Comparison of ENCODE assay signal across 15 mouse cellular contexts in the genomic region with DNA sequence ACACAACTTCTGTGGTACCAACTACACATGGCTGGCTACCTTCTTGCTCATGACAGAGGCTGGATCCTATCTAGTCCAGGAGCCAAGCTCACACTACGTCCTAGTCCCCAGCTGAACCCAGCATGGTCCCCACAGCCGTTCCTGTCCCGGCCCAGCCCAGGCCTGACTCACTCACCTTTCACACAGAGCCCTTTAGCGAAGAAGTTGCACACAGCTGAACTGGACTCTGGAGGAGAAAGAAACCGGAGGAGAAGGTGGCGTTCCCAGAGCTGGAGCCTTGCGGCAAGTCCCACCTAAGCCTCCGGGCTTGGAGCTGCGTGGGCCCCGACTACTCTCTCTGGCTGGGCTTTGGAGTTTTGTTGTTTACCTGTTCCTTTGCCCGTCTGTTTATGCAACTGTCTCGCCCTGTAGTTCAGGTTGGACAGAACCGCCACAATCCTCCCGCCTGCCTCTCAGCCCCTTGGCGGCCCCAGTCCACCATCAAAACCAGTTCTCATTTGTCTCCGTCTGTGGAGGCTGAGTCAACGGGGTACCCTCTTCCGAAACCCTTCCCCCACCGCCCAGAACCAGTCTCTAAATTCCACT. TPM values are rescaled to one million over a fixed set of nuclear protein-coding genes. Genes with fewer than 3 reads are reported as not detected.
DNase-seq lines count a peak whose midpoint lies in the region; ATAC-seq and TF ChIP-seq lines count a peak whose summit lies in the region.
"Had no signal": no experiment of that assay in that cellular context is flagged by ENCODE, and none has a peak within 500 bp of the region (broad histone marks: within the 10 kb centered on the region; RNA-seq: fewer than 3 reads in every experiment).

No protein-coding gene starts in this region.

- no peak for TF ChIP-seq CTCF in kidney, postnatal 0 days (IDR thresholded peaks at IDR 0.05; ENCODE audit: low read depth)

- H3K27ac ChIP-seq in forebrain, embryonic 10.5 days: peak overlapping the region; percentile 86
- H3K27ac ChIP-seq in forebrain, embryonic 12.5 days: no peak overlapping the region
- H3K27ac ChIP-seq in kidney, postnatal 0 days: no peak overlapping the region
- H3K27ac ChIP-seq: lung, embryonic 15.5 days had no signal

- DNase-seq in forebrain, embryonic 10.5 days (ENCODE audit: extremely low spot score, low spot score): no peak
- no peak for DNase-seq in kidney, postnatal 0 days (ENCODE audit: low spot score)
- no peak for DNase-seq in kidney, adult 8-10 months
- DNase-seq in urinary bladder, adult 2 months (ENCODE audit: low spot score): peak; percentile 56
- DNase-seq in urinary bladder, postnatal 25 days (ENCODE audit: low spot score): no peak
- no peak for DNase-seq in natural killer cell, adult 2 months (ENCODE audit: low spot score in 2 of 2)
- DNase-seq: adrenal gland, adult 2 months; embryo, embryonic 11 days; heart, postnatal 14 days; kidney, adult 18-20 months; right cerebral cortex, postnatal 4 days had no signal

- peak overlapping the region; percentile 30; the same call in 1 of the 2 replicates for H3K4me3 ChIP-seq in forebrain, embryonic 10.5 days
- H3K4me3 ChIP-seq in forebrain, embryonic 12.5 days (replicated peaks): no peak overlapping the region
- no peak overlapping the region for H3K4me3 ChIP-seq in kidney, postnatal 0 days (replicated peaks; ENCODE audit: low read depth, low read length)
- H3K4me3 ChIP-seq: lung, embryonic 15.5 days had no signal

- peaks cover 15% of the 10 kb centered on the region for H3K36me3 ChIP-seq in forebrain, embryonic 10.5 days (replicated peaks)
- peaks cover 4% of the 10 kb centered on the region for H3K36me3 ChIP-seq in forebrain, embryonic 12.5 days (replicated peaks)
- no peaks in the 10 kb centered on the region for H3K36me3 ChIP-seq in kidney, postnatal 0 days (ENCODE audit: insufficient read depth, low read length)
- H3K36me3 ChIP-seq: lung, embryonic 15.5 days had no signal

- peaks cover 37% of the 10 kb centered on the region for H3K27me3 ChIP-seq in forebrain, embryonic 10.5 days (ENCODE audit: poor library complexity, severe bottlenecking)
- peaks cover 26% of the 10 kb centered on the region for H3K27me3 ChIP-seq in forebrain, embryonic 12.5 days
- H3K27me3 ChIP-seq in kidney, postnatal 0 days (ENCODE audit: insufficient read depth, low read length): no peaks in the 10 kb centered on the region
- H3K27me3 ChIP-seq: lung, embryonic 15.5 days had no signal

- H3K4me1 ChIP-seq in forebrain, embryonic 10.5 days: peaks cover 31% of the 10 kb centered on the region
- peaks cover 27% of the 10 kb centered on the region for H3K4me1 ChIP-seq in forebrain, embryonic 12.5 days
- H3K4me1 ChIP-seq in kidney, postnatal 0 days (replicated peaks; ENCODE audit: insufficient read depth, low read length): peaks cover 13% of the 10 kb centered on the region; the same call in 1 of the 2 replicates

- no peak for ATAC-seq in forebrain, embryonic 12.5 days (ENCODE audit: low FRiP score)
- ATAC-seq in kidney, postnatal 0 days (replicated peaks; ENCODE audit: low FRiP score, low read depth): no peak
- ATAC-seq in cerebellum, adult (ENCODE audit: insufficient number of reproducible peaks, low FRiP score, low TSS enrichment): no peak

- no peak overlapping the region for H3K4me2 ChIP-seq in forebrain, embryonic 12.5 days
- H3K4me2 ChIP-seq in kidney, postnatal 0 days (ENCODE audit: low read length): no peak overlapping the region
- H3K4me2 ChIP-seq: lung, embryonic 15.5 days; midbrain, embryonic 11.5 days had no signal

- WGBS in forebrain, embryonic 10.5 days: 41% methylated on average over 19 of the region's 19 CpGs
- WGBS in forebrain, embryonic 12.5 days: 46% methylated on average over 19 of the region's 19 CpGs
- 59% methylated on average over 19 of the region's 19 CpGs for WGBS in kidney, postnatal 0 days

- no peaks in the 10 kb centered on the region for H3K9me3 ChIP-seq in forebrain, embryonic 10.5 days
- no peaks in the 10 kb centered on the region for H3K9me3 ChIP-seq in forebrain, embryonic 12.5 days
- H3K9me3 ChIP-seq in kidney, postnatal 0 days (replicated peaks; ENCODE audit: low read length): no peaks in the 10 kb centered on the region
- H3K9me3 ChIP-seq: lung, embryonic 15.5 days had no signal

- H3K9ac ChIP-seq in forebrain, embryonic 12.5 days: no peak overlapping the region
- 0 out of 2 replicates have a peak overlapping the region, but pooled peaks have one; percentile 4 for H3K9ac ChIP-seq in kidney, postnatal 0 days (ENCODE audit: low read depth, low read length)
- H3K9ac ChIP-seq: lung, embryonic 15.5 days had no signal

RNA-seq across cellular contexts. Expression of gene Cpsf4l, which starts 1.1 kb away (rescaled TPM):
- 0.28 and 0.40 TPM in 2 replicates for polyA plus RNA-seq in forebrain, embryonic 10.5 days (2016; fragmentation: Nextera tagmentation; extraction: Ambion mirVana)
- 0.32 and 0.69 TPM in 2 replicates for polyA plus RNA-seq in forebrain, embryonic 12.5 days (2016; fragmentation: Nextera tagmentation; extraction: Ambion mirVana)
- polyA plus RNA-seq in kidney, postnatal 0 days (2015; fragmentation: Nextera tagmentation; extraction: Ambion mirVana): 3.9 TPM in 2 replicates
- polyA plus RNA-seq in urinary bladder, adult 2 months (2012; rRNA removed): 0.38 and 0.44 TPM in 2 replicates
- polyA plus RNA-seq: adrenal gland, adult 2 months had no signal

RNA-seq across cellular contexts. Expression of gene D11Wsu47e, which starts 24.5 kb away (rescaled TPM):
- 23.8 and 26.1 TPM in 2 replicates for polyA plus RNA-seq in forebrain, embryonic 10.5 days (2016; fragmentation: Nextera tagmentation; extraction: Ambion mirVana)
- 24.5 and 25.7 TPM in 2 replicates for polyA plus RNA-seq in forebrain, embryonic 12.5 days (2016; fragmentation: Nextera tagmentation; extraction: Ambion mirVana)
- polyA plus RNA-seq in kidney, postnatal 0 days (2015; fragmentation: Nextera tagmentation; extraction: Ambion mirVana): 17.2 and 18.8 TPM in 2 replicates
- polyA plus RNA-seq in urinary bladder, adult 2 months (2012; rRNA removed): 11.5 and 12.5 TPM in 2 replicates

RNA-seq across cellular contexts. Expression of gene Fam104a, which starts 24.8 kb away (rescaled TPM):
- 55.1 and 56.6 TPM in 2 replicates for polyA plus RNA-seq in forebrain, embryonic 10.5 days (2016; fragmentation: Nextera tagmentation; extraction: Ambion mirVana)
- 53.2 and 56.7 TPM in 2 replicates for polyA plus RNA-seq in forebrain, embryonic 12.5 days (2016; fragmentation: Nextera tagmentation; extraction: Ambion mirVana)
- polyA plus RNA-seq in kidney, postnatal 0 days (2015; fragmentation: Nextera tagmentation; extraction: Ambion mirVana): 49.7 and 49.9 TPM in 2 replicates
- polyA plus RNA-seq in urinary bladder, adult 2 months (2012; rRNA removed): 25.0 and 26.5 TPM in 2 replicates

RNA-seq across cellular contexts. Expression of gene Cdc42ep4, which starts 43.0 kb away (rescaled TPM):
- 107 TPM in 2 replicates for polyA plus RNA-seq in forebrain, embryonic 10.5 days (2016; fragmentation: Nextera tagmentation; extraction: Ambion mirVana)
- polyA plus RNA-seq in forebrain, embryonic 12.5 days (2016; fragmentation: Nextera tagmentation; extraction: Ambion mirVana): 109 and 113 TPM in 2 replicates
- 48.5 and 52.3 TPM in 2 replicates for polyA plus RNA-seq in kidney, postnatal 0 days (2015; fragmentation: Nextera tagmentation; extraction: Ambion mirVana)
- 19.8 and 27.1 TPM in 2 replicates for polyA plus RNA-seq in urinary bladder, adult 2 months (2012; rRNA removed)

RNA-seq across cellular contexts. Expression of gene Slc39a11, which starts 58.8 kb away (rescaled TPM):
- polyA plus RNA-seq in forebrain, embryonic 10.5 days (2016; fragmentation: Nextera tagmentation; extraction: Ambion mirVana): 18.4 and 19.8 TPM in 2 replicates
- 23.9 and 25.1 TPM in 2 replicates for polyA plus RNA-seq in forebrain, embryonic 12.5 days (2016; fragmentation: Nextera tagmentation; extraction: Ambion mirVana)
- polyA plus RNA-seq in kidney, postnatal 0 days (2015; fragmentation: Nextera tagmentation; extraction: Ambion mirVana): 22.8 and 23.3 TPM in 2 replicates
- 12.8 and 13.2 TPM in 2 replicates for polyA plus RNA-seq in urinary bladder, adult 2 months (2012; rRNA removed)
